Comparison of ENCODE assay signal across 32 mouse cellular contexts in genomic region chr2:92709668-92710067, GRCm38 (mm10).
"Had no signal": no experiment of that assay in that cellular context is flagged by ENCODE, and none has a peak within 500 bp of the region (broad histone marks: within the 10 kb centered on the region; RNA-seq: fewer than 3 reads in every experiment).

No protein-coding gene starts in this region.

- H3K27ac ChIP-seq: heart, embryonic 13.5 days; heart, embryonic 15.5 days; hindbrain, embryonic 10.5 days; hindbrain, embryonic 12.5 days; hindbrain, embryonic 13.5 days; hindbrain, embryonic 14.5 days; hindbrain, embryonic 15.5 days; hindbrain, postnatal 0 days; intestine, embryonic 15.5 days; kidney, embryonic 15.5 days; kidney, postnatal 0 days had no signal

- H3K4me3 ChIP-seq: heart, embryonic 12.5 days; heart, embryonic 13.5 days; heart, embryonic 15.5 days; hindbrain, embryonic 10.5 days; hindbrain, embryonic 12.5 days; hindbrain, embryonic 13.5 days; hindbrain, embryonic 15.5 days; intestine, embryonic 15.5 days; kidney, embryonic 15.5 days; left cerebral cortex, adult 2 months had no signal

- DNase-seq: heart, postnatal 10 days; heart, postnatal 14 days; heart, postnatal 36 days; heart, postnatal 4 days; kidney, adult 11 months; kidney, adult 18-20 months; kidney, adult 2 months; kidney, adult 8-10 months; kidney, adult 9 months; kidney, postnatal 10 days; kidney, postnatal 14 days; kidney, postnatal 25 days; kidney, postnatal 36 days; kidney, postnatal 4 days; layer of hippocampus, postnatal 36 days had no signal

- ATAC-seq: hindbrain, embryonic 16.5 days; inflammation-experienced regulatory T-cells, adult 6 months; intestine, embryonic 15.5 days; intestine, embryonic 16.5 days; intestine, postnatal 0 days had no signal
